Mouse (Mus musculus): ENCODE data around the gene Ap1s1.

DNA sequence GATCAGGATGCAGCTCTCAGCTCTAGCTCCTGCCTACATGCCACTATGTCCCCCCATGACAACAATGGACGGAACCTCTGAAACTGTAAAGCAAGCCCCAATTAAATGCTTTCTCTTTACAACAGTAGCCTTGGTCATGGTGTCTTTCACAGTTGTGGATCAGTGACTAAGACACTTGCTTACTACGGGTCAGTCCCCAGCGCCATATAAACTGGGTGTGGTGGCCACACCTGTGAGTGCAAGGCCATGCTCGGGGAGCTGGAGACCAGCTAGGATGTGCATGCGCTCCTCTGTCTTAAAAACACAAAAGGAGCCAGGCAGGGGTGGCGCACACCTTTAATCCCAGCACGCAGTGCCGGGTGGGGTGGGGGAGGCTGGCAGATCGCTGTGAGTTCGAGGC, 6.5 kb downstream of the Ap1s1 start:
- TF ChIP-seq POLR2A (IDR thresholded peaks at IDR 0.05; ENCODE audit: insufficient read depth, low read length) (no peak), CTCF (IDR thresholded peaks at IDR 0.05; ENCODE audit: low read depth, low read length) (no peak)
